Mouse (Mus musculus) small intestine, adult 2 months (tissue): ENCODE measurements at regions not wholly inside any gene's neighbourhood (a gene's known extent, or its start where the extent isn't known, plus 50 kb on each side); places are given as distances from the start of the nearest gene placed in this dataset.

Source experiments
- H3K27ac ChIP-seq: fragments of 200-500 bp; 2 replicates; pipeline ENCODE4 v1.5.1; 2012; ENCODE audit warnings: low read depth, low read length, control low read depth, inconsistent platforms; ENCODE audit not compliant: insufficient read depth
- H3K27me3 ChIP-seq: fragments of 200-500 bp; 2 replicates; pipeline ENCODE4 v1.6.1; 2012; ENCODE audit warnings: mild to moderate bottlenecking, moderate library complexity, low read length, inconsistent platforms; ENCODE audit not compliant: control insufficient read depth, insufficient read depth
- H3K36me3 ChIP-seq: fragments of 200-500 bp; 2 replicates; pipeline ENCODE4 v1.6.1; 2012; ENCODE audit warnings: mild to moderate bottlenecking, low read length, control low read depth, inconsistent platforms; ENCODE audit not compliant: control insufficient read depth, insufficient read depth
- H3K4me1 ChIP-seq: fragments of 200-500 bp; 2 replicates; pipeline ENCODE4 v1.6.1; 2012; ENCODE audit warnings: low read length, inconsistent platforms, mixed read lengths; ENCODE audit not compliant: control insufficient read depth, insufficient read depth, insufficient read length
- H3K4me3 ChIP-seq: fragments of 200-500 bp; 2 replicates; pipeline ENCODE4 v1.5.1; 2012; ENCODE audit warnings: low read depth, mild to moderate bottlenecking, control low read depth, inconsistent platforms, low read length, moderate library complexity
- CTCF ChIP-seq: fragments of 200-500 bp; IDR thresholded peaks from 2 replicates; pipeline ENCODE4 v1.5.1; 2012; ENCODE audit warnings: low read depth, mild to moderate bottlenecking, control low read depth, inconsistent platforms, low read length, moderate library complexity, mixed read lengths; ENCODE audit not compliant: insufficient replicate concordance, insufficient read length; ENCODE audit errors: extremely low read depth
- POLR2A ChIP-seq: fragments of 200-500 bp; IDR thresholded peaks from 2 replicates; pipeline ENCODE4 v1.6.1; 2012; ENCODE audit warnings: low read depth, mild to moderate bottlenecking, control low read depth, inconsistent platforms, low read length, moderate library complexity
- WGBS: fragments of 180-500 bp; shearing (Covaris S2); methylation state at CpG from one replicate; pipeline ENCODE4 v1.1.7; 2018; 5-methylcytosine and 5-hydroxymethylcytosine counted together

- TF ChIP-seq CTCF, result no peak
- no peak for TF ChIP-seq POLR2A
- no peaks in the 10 kb centered on the region for H3K27me3 ChIP-seq
- WGBS, result 81% methylated on average over 3 of the region's 3 CpGs
- H3K4me3 ChIP-seq, result no peak overlapping the region
- no peak overlapping the region for H3K27ac ChIP-seq
- no peaks in the 10 kb centered on the region for H3K36me3 ChIP-seq
- no peaks in the 10 kb centered on the region for H3K4me1 ChIP-seq
Measured at GRCm38 (mm10) chr2:45258897-45259296, 141.7 kb upstream of the Zeb2 start.

- Histone ChIP-seq H3K4me3 (no peak overlapping the region), H3K27ac (no peak overlapping the region), H3K27me3 (no peaks in the 10 kb centered on the region), H3K36me3 (no peaks in the 10 kb centered on the region), H3K4me1 (peaks cover 3% of the 10 kb centered on the region; the same call in 1 of the 2 replicates)
- WGBS, result 96% methylated on average over 5 of the region's 5 CpGs
- TF ChIP-seq POLR2A (no peak), CTCF (no peak)
Measured at GRCm38 (mm10) chr2:45256373-45256772, 139.2 kb upstream of the Zeb2 start.

GRCm38 (mm10) chr2:45253936-45254335 is 136.7 kb upstream of the Zeb2 start:
- 25% methylated on average over 4 of the region's 4 CpGs for WGBS
- no peak overlapping the region for H3K4me3 ChIP-seq
- H3K27ac ChIP-seq, result no peak overlapping the region
- no peaks in the 10 kb centered on the region for H3K36me3 ChIP-seq
- peaks cover 3% of the 10 kb centered on the region; the same call in 1 of the 2 replicates for H3K4me1 ChIP-seq
- no peaks in the 10 kb centered on the region for H3K27me3 ChIP-seq
- TF ChIP-seq CTCF (no peak), POLR2A (no peak)

GRCm38 (mm10) chr2:45252321-45252720 is 135.1 kb upstream of the Zeb2 start:
- no peak overlapping the region for H3K4me3 ChIP-seq
- WGBS, result 61% methylated on average over 4 of the region's 4 CpGs
- no peaks in the 10 kb centered on the region for H3K36me3 ChIP-seq
- no peaks in the 10 kb centered on the region for H3K27me3 ChIP-seq
- peaks cover 3% of the 10 kb centered on the region; the same call in 1 of the 2 replicates for H3K4me1 ChIP-seq
- TF ChIP-seq POLR2A (no peak), CTCF (no peak)
- H3K27ac ChIP-seq, result no peak overlapping the region

GRCm38 (mm10) chr2:45249658-45250057 is 132.5 kb upstream of the Zeb2 start:
- Histone ChIP-seq H3K27ac (no peak overlapping the region), H3K4me3 (no peak overlapping the region), H3K4me1 (peaks cover 3% of the 10 kb centered on the region; the same call in 1 of the 2 replicates), H3K36me3 (no peaks in the 10 kb centered on the region), H3K27me3 (no peaks in the 10 kb centered on the region)
- TF ChIP-seq POLR2A (no peak), CTCF (no peak)
- 24% methylated on average over 1 of the region's 1 CpGs for WGBS

- H3K27me3 ChIP-seq, result no peaks in the 10 kb centered on the region
- H3K4me3 ChIP-seq, result no peak overlapping the region
- H3K36me3 ChIP-seq, result no peaks in the 10 kb centered on the region
- 80% methylated on average over 10 of the region's 10 CpGs for whole genome bisulfite sequencing
- TF ChIP-seq POLR2A (no peak), CTCF (no peak)
- H3K27ac ChIP-seq, result no peak overlapping the region
- H3K4me1 ChIP-seq, result no peaks in the 10 kb centered on the region
Measured at GRCm38 (mm10) chr2:45246061-45246945, 129.1 kb upstream of the Zeb2 start.

GRCm38 (mm10) chr2:45245506-45245905 is 128.3 kb upstream of the Zeb2 start:
- 78% methylated on average over 1 of the region's 1 CpGs for WGBS
- H3K4me3 ChIP-seq, result no peak overlapping the region
- TF ChIP-seq CTCF (no peak), POLR2A (no peak)
- H3K36me3 ChIP-seq, result no peaks in the 10 kb centered on the region
- H3K4me1 ChIP-seq, result no peaks in the 10 kb centered on the region
- H3K27ac ChIP-seq, result no peak overlapping the region
- H3K27me3 ChIP-seq, result no peaks in the 10 kb centered on the region
